Mouse (Mus musculus) liver, postnatal 0 days (tissue): ENCODE data around the gene Pitpnm1.

Source experiments
- CTCF ChIP-seq: sonication (generic); IDR thresholded peaks from 2 replicates; pipeline ENCODE4 v1.5.1; 2016; ENCODE audit warnings: antibody characterized with exemption, low read depth
- EP300 ChIP-seq: IDR thresholded peaks from 2 replicates; pipeline ENCODE4 v1.6.1; 2016; ENCODE audit warnings: antibody characterized with exemption, low read depth, mild to moderate bottlenecking

- TF ChIP-seq CTCF (no peak), EP300 (no peak)
These were observed 46.7 kb downstream of the Pitpnm1 start for GRCm38 (mm10) chr19:4146366-4147021.
